Mouse (Mus musculus) lung, postnatal 0 days (tissue): Measurements from ENCODE around the gene Cabp2. TPM values are rescaled to one million over a fixed set of nuclear protein-coding genes. Genes with fewer than 3 reads are reported as not detected.
"Not testable (repeated sequence)": the region's sequence is repeated elsewhere in the genome, so short reads cannot be mapped to it uniquely, and the experiment has no call there.

Source experiments
- ATAC-seq: fragments of 200-750 bp; cut with Nextera tagmentation; 2 replicates; pipeline ENCODE4 v1.8.0; 2017; ENCODE audit warnings: moderate library complexity
- DNase-seq: peaks from one replicate; pipeline ENCODE4 v3.0.0-alpha.2; 2016; ENCODE audit warnings: low spot score
- H3K27ac ChIP-seq: fragments of 300-500 bp; sonication (generic); 2 replicates; pipeline ENCODE4 v1.5.1; 2014; ENCODE audit warnings: antibody characterized with exemption, mild to moderate bottlenecking, low read length, mixed read lengths
- H3K27me3 ChIP-seq: fragments of 300-500 bp; sonication (generic); replicated peaks from 2 replicates; pipeline ENCODE4 v1.6.1; 2014; ENCODE audit warnings: low read length, mixed read lengths; ENCODE audit not compliant: insufficient read depth
- H3K36me3 ChIP-seq: fragments of 300-500 bp; sonication (generic); 2 replicates; pipeline ENCODE4 v1.6.1; 2014; ENCODE audit warnings: low read length, mixed read lengths; ENCODE audit not compliant: insufficient read depth
- H3K4me1 ChIP-seq: fragments of 300-500 bp; sonication (generic); 2 replicates; pipeline ENCODE4 v1.6.1; 2014; ENCODE audit warnings: antibody characterized with exemption, low read depth, low read length, mixed read lengths; ENCODE audit not compliant: insufficient read depth
- H3K4me2 ChIP-seq: fragments of 300-500 bp; sonication (generic); replicated peaks from 2 replicates; pipeline ENCODE4 v1.6.1; 2014; ENCODE audit warnings: low read depth, mild to moderate bottlenecking, low read length, moderate library complexity, mixed read lengths
- H3K4me3 ChIP-seq: fragments of 300-500 bp; sonication (generic); 2 replicates; pipeline ENCODE4 v1.5.1; 2014; ENCODE audit warnings: low read depth, low read length
- H3K9ac ChIP-seq: fragments of 300-500 bp; sonication (generic); replicated peaks from 2 replicates; pipeline ENCODE4 v1.6.1; 2014; ENCODE audit warnings: low read depth, mild to moderate bottlenecking
- H3K9me3 ChIP-seq: fragments of 300-500 bp; sonication (generic); 2 replicates; pipeline ENCODE4 v1.6.1; 2016; ENCODE audit warnings: low read length, mixed read lengths
- CTCF ChIP-seq: IDR thresholded peaks from 2 replicates; pipeline ENCODE4 v1.5.1; 2016; ENCODE audit warnings: antibody characterized with exemption, mild to moderate bottlenecking
- EP300 ChIP-seq: IDR thresholded peaks from 2 replicates; pipeline ENCODE4 v1.6.1; 2016; ENCODE audit warnings: antibody characterized with exemption, mild to moderate bottlenecking, control low read depth
- WGBS: fragments of 180-500 bp; shearing (Covaris S2); extraction: QIAGEN DNeasy Blood & Tissue Kit; methylation state at CpG from one replicate; pipeline ENCODE4 v1.1.7; 2014; 5-methylcytosine and 5-hydroxymethylcytosine counted together
- polyA plus RNA-seq: library from polyadenylated mRNA; unstranded; fragments of >200 nt; fragmentation: Nextera tagmentation; extraction: Ambion mirVana; gene quantifications from 2 replicates; pipeline ENCODE4 v1.2.1, GENCODE M21; 2015

The Cabp2 gene
- polyA plus RNA-seq, 1 experiment from 2014 or later, result not detected

- H3K4me2 ChIP-seq, result no peak overlapping the region
- H3K9me3 ChIP-seq, result no peaks in the 10 kb centered on the region
- DNase-seq, result no peak
- no peaks in the 10 kb centered on the region for H3K27me3 ChIP-seq
- ATAC-seq, result no peak
- 0 out of 2 replicates have a peak overlapping the region, but pooled peaks have one; percentile 9 for H3K27ac ChIP-seq
- no peaks in the 10 kb centered on the region for H3K36me3 ChIP-seq
- H3K9ac ChIP-seq, result no peak overlapping the region
- WGBS, result 88% methylated on average over 5 of the region's 5 CpGs
- TF ChIP-seq EP300 (no peak), CTCF (no peak)
- H3K4me3 ChIP-seq, result no peak overlapping the region
- H3K4me1 ChIP-seq, result no peaks in the 10 kb centered on the region
These were observed 22.8 kb upstream of the Cabp2 start for GRCm38 (mm10) chr19:4058581-4058980.

GRCm38 (mm10) chr19:4059069-4059740 lies 22.2 kb upstream of the Cabp2 start, which contains the start of gene Gstp3:
TSS of gene Gstp3 (minus strand) at chr19:4059569.
- no peaks in the 10 kb centered on the region for H3K9me3 ChIP-seq
- peak; percentile 88 for DNase-seq
- H3K27me3 ChIP-seq, result no peaks in the 10 kb centered on the region
- H3K9ac ChIP-seq, result no peak within 1 kb of the TSS
- no peak within 1 kb of the TSS for H3K4me3 ChIP-seq
- WGBS, result 62% methylated on average over 15 of the region's 15 CpGs
- no peaks in the 10 kb centered on the region for H3K36me3 ChIP-seq
- H3K4me1 ChIP-seq, result no peaks in the 10 kb centered on the region
- TF ChIP-seq EP300 (peak; percentile 61), CTCF (no peak)
- 0 out of 2 replicates have a peak within 1 kb of the TSS, but pooled peaks have one; percentile 9 for H3K27ac ChIP-seq
- H3K4me2 ChIP-seq, result no peak within 1 kb of the TSS
- ATAC-seq, result peak; percentile 87

GRCm38 (mm10) chr19:4060044-4060898 lies 21.1 kb upstream of the Cabp2 start:
- H3K27ac ChIP-seq, H3K36me3 ChIP-seq, DNase-seq, H3K4me3 ChIP-seq, H3K27me3 ChIP-seq, ATAC-seq, H3K4me1 ChIP-seq, H3K9ac ChIP-seq, H3K9me3 ChIP-seq, H3K4me2 ChIP-seq: not testable (repeated sequence)
- WGBS, result 88% methylated on average over 8 of the region's 8 CpGs

- no peak for TF ChIP-seq EP300
- no peak for TF ChIP-seq CTCF
- DNase-seq (no peak), ATAC-seq (no peak)
- no peaks in the 10 kb centered on the region for H3K27me3 ChIP-seq
- H3K9ac ChIP-seq, result no peak overlapping the region
- H3K9me3 ChIP-seq, result no peaks in the 10 kb centered on the region
- H3K36me3 ChIP-seq, result no peaks in the 10 kb centered on the region
- no peaks in the 10 kb centered on the region for H3K4me1 ChIP-seq
- no peak overlapping the region for H3K27ac ChIP-seq
- H3K4me3 ChIP-seq, result no peak overlapping the region
- H3K4me2 ChIP-seq, result no peak overlapping the region
- 86% methylated on average over 6 of the region's 6 CpGs for WGBS
These were observed 20.4 kb upstream of the Cabp2 start for GRCm38 (mm10) chr19:4060899-4061465.

- not testable (repeated sequence) for H3K4me3 ChIP-seq, H3K4me2 ChIP-seq, H3K27ac ChIP-seq, H3K27me3 ChIP-seq, ATAC-seq, H3K9ac ChIP-seq, H3K4me1 ChIP-seq, H3K9me3 ChIP-seq, H3K36me3 ChIP-seq, DNase-seq
- 68% methylated on average over 2 of the region's 4 CpGs for WGBS
These were observed 18.0 kb upstream of the Cabp2 start for GRCm38 (mm10) chr19:4063357-4063756.

GRCm38 (mm10) chr19:4064501-4064900 lies 16.9 kb upstream of the Cabp2 start:
- not testable (repeated sequence) for H3K4me3 ChIP-seq, DNase-seq, H3K9ac ChIP-seq, H3K4me2 ChIP-seq, H3K27me3 ChIP-seq, H3K36me3 ChIP-seq, H3K4me1 ChIP-seq, H3K9me3 ChIP-seq, H3K27ac ChIP-seq, ATAC-seq
- 0% methylated on average over 2 of the region's 11 CpGs for WGBS
